21 mouse cellular contexts compared by ENCODE assay signal in genomic region chr7:67957376-67957775, GRCm38 (mm10). TPM values are rescaled to one million over a fixed set of nuclear protein-coding genes. Genes with fewer than 3 reads are reported as not detected.
DNase-seq lines count a peak whose midpoint lies in the region; ATAC-seq and TF ChIP-seq lines count a peak whose summit lies in the region.
"Had no signal": no experiment of that assay in that cellular context is flagged by ENCODE, and none has a peak within 500 bp of the region (broad histone marks: within the 10 kb centered on the region; RNA-seq: fewer than 3 reads in every experiment).

No protein-coding gene starts in this region.

- peak overlapping the region; percentile 51 for H3K4me2 ChIP-seq in heart, embryonic 14.5 days (ENCODE audit: low read length)
- H3K4me2 ChIP-seq in limb, embryonic 12.5 days = peak overlapping the region; percentile 6
- no peak overlapping the region for H3K4me2 ChIP-seq in midbrain, embryonic 11.5 days
- H3K4me2 ChIP-seq in midbrain, embryonic 14.5 days (ENCODE audit: low read length) = no peak overlapping the region
- H3K4me2 ChIP-seq in stomach, postnatal 0 days (replicated peaks; ENCODE audit: low read depth) = 0 out of 2 replicates have a peak overlapping the region, but pooled peaks have one; percentile 5
- H3K4me2 ChIP-seq: embryonic facial prominence, embryonic 15.5 days; liver, embryonic 12.5 days; midbrain, embryonic 12.5 days; stomach, embryonic 15.5 days had no signal

- no peak for TF ChIP-seq EP300 in stomach, postnatal 0 days (optimal IDR thresholded peaks at IDR 0.05)

- H3K36me3 ChIP-seq in heart, embryonic 14.5 days (ENCODE audit: control insufficient read depth, insufficient read depth, low read length) = no peaks in the 10 kb centered on the region
- no peaks in the 10 kb centered on the region for H3K36me3 ChIP-seq in limb, embryonic 12.5 days
- H3K36me3 ChIP-seq in limb, embryonic 10.5 days = 0 out of 2 replicates have a peak, but pooled peaks cover 4% of the 10 kb centered on the region
- no peaks in the 10 kb centered on the region for H3K36me3 ChIP-seq in midbrain, embryonic 11.5 days (ENCODE audit: control insufficient read depth, insufficient read depth, low read length)
- H3K36me3 ChIP-seq in midbrain, embryonic 14.5 days (ENCODE audit: control insufficient read depth, insufficient read depth, low read length) = no peaks in the 10 kb centered on the region
- no peaks in the 10 kb centered on the region for H3K36me3 ChIP-seq in stomach, postnatal 0 days (ENCODE audit: control insufficient read depth, insufficient read depth, low read length)
- H3K36me3 ChIP-seq: embryonic facial prominence, embryonic 15.5 days; hindbrain, embryonic 10.5 days; liver, embryonic 12.5 days; midbrain, embryonic 12.5 days; stomach, embryonic 15.5 days had no signal

- H3K9me3 ChIP-seq in heart, embryonic 14.5 days (ENCODE audit: control insufficient read depth, low read length) = no peaks in the 10 kb centered on the region
- no peaks in the 10 kb centered on the region for H3K9me3 ChIP-seq in limb, embryonic 12.5 days
- no peaks in the 10 kb centered on the region for H3K9me3 ChIP-seq in limb, embryonic 10.5 days (replicated peaks)
- H3K9me3 ChIP-seq in midbrain, embryonic 11.5 days (ENCODE audit: control insufficient read depth, low read length) = no peaks in the 10 kb centered on the region
- no peaks in the 10 kb centered on the region for H3K9me3 ChIP-seq in midbrain, embryonic 14.5 days (ENCODE audit: control insufficient read depth, low read length)
- no peaks in the 10 kb centered on the region for H3K9me3 ChIP-seq in stomach, postnatal 0 days (ENCODE audit: control insufficient read depth, low read length)
- H3K9me3 ChIP-seq: embryonic facial prominence, embryonic 15.5 days; hindbrain, embryonic 10.5 days; liver, embryonic 12.5 days; midbrain, embryonic 12.5 days; stomach, embryonic 15.5 days had no signal

- no peak for ATAC-seq in heart, embryonic 14.5 days (ENCODE audit: insufficient number of reproducible peaks, insufficient read depth, low FRiP score, low read depth)
- ATAC-seq in limb, embryonic 12.5 days (ENCODE audit: insufficient number of reproducible peaks, insufficient read depth, low FRiP score, low TSS enrichment, low read depth) = no peak
- no peak for ATAC-seq in midbrain, embryonic 11.5 days (ENCODE audit: low FRiP score)
- ATAC-seq in midbrain, embryonic 14.5 days (ENCODE audit: low FRiP score, low TSS enrichment) = no peak
- no peak for ATAC-seq in stomach, postnatal 0 days (ENCODE audit: low FRiP score, low TSS enrichment)
- ATAC-seq: forebrain, embryonic 16.5 days; liver, embryonic 12.5 days had no signal

- TF ChIP-seq CTCF in stomach, postnatal 0 days (IDR thresholded peaks at IDR 0.05; ENCODE audit: low read depth) = no peak

- no peak overlapping the region for H3K27ac ChIP-seq in heart, embryonic 14.5 days (replicated peaks in 1 of 2; ENCODE audit: control insufficient read depth in 1 of 2, insufficient read depth in 1 of 2, low read depth in 2 of 2, low read length in 2 of 2)
- no peak overlapping the region for H3K27ac ChIP-seq in limb, embryonic 12.5 days
- H3K27ac ChIP-seq in limb, embryonic 10.5 days = no peak overlapping the region
- no peak overlapping the region for H3K27ac ChIP-seq in midbrain, embryonic 11.5 days (ENCODE audit: low read depth, low read length)
- H3K27ac ChIP-seq in midbrain, embryonic 14.5 days (replicated peaks; ENCODE audit: low read depth, low read length) = no peak overlapping the region
- no peak overlapping the region for H3K27ac ChIP-seq in stomach, postnatal 0 days (replicated peaks)
- H3K27ac ChIP-seq: embryonic facial prominence, embryonic 15.5 days; hindbrain, embryonic 10.5 days; liver, embryonic 12.5 days; midbrain, embryonic 12.5 days; stomach, embryonic 15.5 days had no signal

- no peak overlapping the region; the same call in 1 of the 2 replicates for H3K9ac ChIP-seq in heart, embryonic 14.5 days (ENCODE audit: low read length)
- H3K9ac ChIP-seq in limb, embryonic 12.5 days (replicated peaks) = no peak overlapping the region
- no peak overlapping the region for H3K9ac ChIP-seq in midbrain, embryonic 11.5 days (ENCODE audit: low read length)
- no peak overlapping the region for H3K9ac ChIP-seq in midbrain, embryonic 14.5 days (replicated peaks; ENCODE audit: low read length)
- no peak overlapping the region for H3K9ac ChIP-seq in stomach, postnatal 0 days (ENCODE audit: low read length)
- H3K9ac ChIP-seq: embryonic facial prominence, embryonic 15.5 days; liver, embryonic 12.5 days; midbrain, embryonic 12.5 days; stomach, embryonic 15.5 days had no signal

- DNase-seq in heart, adult 9 months (ENCODE audit: low spot score in 2 of 2) = no peak
- no peak for DNase-seq in limb, embryonic 10.5 days (ENCODE audit: low spot score)
- peak; percentile 59 for DNase-seq in midbrain, embryonic 11.5 days (ENCODE audit: low spot score, missing footprints)
- DNase-seq in midbrain, embryonic 14.5 days = no peak
- no peak for DNase-seq in stomach, postnatal 0 days (ENCODE audit: low spot score)
- no peak for DNase-seq in MN1 (ENCODE audit: low spot score)
- DNase-seq: adrenal gland, postnatal 25 days; cerebellum, adult 11-12 months; cerebellum, postnatal 14 days; gastrocnemius, postnatal 36 days; kidney, adult 18-20 months; retina, postnatal 1 day had no signal

- H3K27me3 ChIP-seq in heart, embryonic 14.5 days (ENCODE audit: control insufficient read depth, insufficient read depth, low read length) = no peaks in the 10 kb centered on the region
- H3K27me3 ChIP-seq in limb, embryonic 12.5 days = no peaks in the 10 kb centered on the region
- H3K27me3 ChIP-seq in limb, embryonic 10.5 days (ENCODE audit: low read depth, poor library complexity, severe bottlenecking) = no peaks in the 10 kb centered on the region
- no peaks in the 10 kb centered on the region for H3K27me3 ChIP-seq in midbrain, embryonic 11.5 days (ENCODE audit: control insufficient read depth, insufficient read depth, low read length)
- H3K27me3 ChIP-seq in midbrain, embryonic 14.5 days (ENCODE audit: control insufficient read depth, insufficient read depth, low read length) = no peaks in the 10 kb centered on the region
- H3K27me3 ChIP-seq in stomach, postnatal 0 days (ENCODE audit: control insufficient read depth, insufficient read depth, low read length) = no peaks in the 10 kb centered on the region
- H3K27me3 ChIP-seq: embryonic facial prominence, embryonic 15.5 days; midbrain, embryonic 12.5 days; stomach, embryonic 15.5 days had no signal

- H3K4me1 ChIP-seq in heart, embryonic 14.5 days (ENCODE audit: control insufficient read depth in 2 of 2, insufficient read depth in 2 of 2, low read length in 2 of 2) = peaks cover 36 to 65% of the 10 kb centered on the region in 2 experiments
- H3K4me1 ChIP-seq in limb, embryonic 12.5 days (replicated peaks) = peaks cover 73% of the 10 kb centered on the region
- peaks cover 80% of the 10 kb centered on the region for H3K4me1 ChIP-seq in limb, embryonic 10.5 days
- H3K4me1 ChIP-seq in midbrain, embryonic 11.5 days (ENCODE audit: control insufficient read depth, insufficient read depth, low read length) = peaks cover 26% of the 10 kb centered on the region
- H3K4me1 ChIP-seq in midbrain, embryonic 14.5 days (ENCODE audit: control insufficient read depth, insufficient read depth, low read length) = peaks cover 36% of the 10 kb centered on the region
- H3K4me1 ChIP-seq in stomach, postnatal 0 days (replicated peaks; ENCODE audit: control insufficient read depth, insufficient read depth) = peaks cover 8% of the 10 kb centered on the region

- H3K4me3 ChIP-seq in heart, embryonic 14.5 days (ENCODE audit: control insufficient read depth in 1 of 2, insufficient read depth in 1 of 2, low read depth in 1 of 2, low read length in 2 of 2) = 0 out of 4 replicates have a peak overlapping the region, but pooled peaks of 1 of the 2 experiments have one; percentile 9
- no peak overlapping the region for H3K4me3 ChIP-seq in limb, embryonic 12.5 days (replicated peaks)
- H3K4me3 ChIP-seq in limb, embryonic 10.5 days = no peak overlapping the region
- no peak overlapping the region for H3K4me3 ChIP-seq in midbrain, embryonic 11.5 days (ENCODE audit: low read depth, low read length)
- H3K4me3 ChIP-seq in midbrain, embryonic 14.5 days (replicated peaks; ENCODE audit: low read depth, low read length) = no peak overlapping the region
- H3K4me3 ChIP-seq in stomach, postnatal 0 days (ENCODE audit: low read depth, low read length) = no peak overlapping the region
- H3K4me3 ChIP-seq: embryonic facial prominence, embryonic 15.5 days; hindbrain, embryonic 10.5 days; liver, embryonic 12.5 days; midbrain, embryonic 12.5 days; myocyte; stomach, embryonic 15.5 days had no signal

- WGBS in heart, embryonic 14.5 days = 43% methylated on average over 6 of the region's 6 CpGs
- 59% methylated on average over 6 of the region's 6 CpGs for WGBS in limb, embryonic 12.5 days
- 71% methylated on average over 6 of the region's 6 CpGs for WGBS in limb, embryonic 10.5 days
- WGBS in midbrain, embryonic 11.5 days = 71% methylated on average over 6 of the region's 6 CpGs
- 71% methylated on average over 6 of the region's 6 CpGs for WGBS in midbrain, embryonic 14.5 days
- WGBS in stomach, postnatal 0 days = 60% methylated on average over 6 of the region's 6 CpGs

RNA-seq across cellular contexts. Expression of gene Igf1r, which starts 4.7 kb away (rescaled TPM):
- 16.1 and 16.6 TPM in 2 replicates for polyA plus RNA-seq in heart, embryonic 14.5 days (2014; fragmentation: Nextera tagmentation; extraction: Ambion mirVana)
- 45.2 and 47.2 TPM in 2 replicates for polyA plus RNA-seq in limb, embryonic 12.5 days (2016; fragmentation: Nextera tagmentation; extraction: Ambion mirVana)
- 21.8 and 27.9 TPM in 2 replicates for polyA plus RNA-seq in limb, embryonic 10.5 days (2016; fragmentation: Nextera tagmentation; extraction: Ambion mirVana)
- polyA plus RNA-seq in midbrain, embryonic 11.5 days (2014; fragmentation: Nextera tagmentation; extraction: Ambion mirVana) = 20.0 and 20.8 TPM in 2 replicates
- polyA plus RNA-seq in midbrain, embryonic 14.5 days (2014; fragmentation: Nextera tagmentation; extraction: Ambion mirVana) = 25.8 and 34.1 TPM in 2 replicates
- 6.5 and 6.8 TPM in 2 replicates for polyA plus RNA-seq in stomach, postnatal 0 days (2015; fragmentation: Nextera tagmentation; extraction: Ambion mirVana)

Comparison
In these comparisons a context has a peak if more than half of its experiments do, and no peak if none do; other contexts are left out.
1. H3K4me2 ChIP-seq: peak in heart, embryonic 14.5 days (single experiment), limb, embryonic 12.5 days (single experiment) and stomach, postnatal 0 days (single experiment); none in midbrain, embryonic 11.5 days (single experiment) and midbrain, embryonic 14.5 days (single experiment).